Mouse (Mus musculus) neural tube, embryonic 11.5 days (tissue): ENCODE results near the gene Mapk6. TPM values are rescaled to one million over a fixed set of nuclear protein-coding genes. Genes with fewer than 3 reads are reported as not detected.

Experiments
- ATAC-seq: fragments of 200-750 bp; cut with Nextera tagmentation; 2 replicates; pipeline ENCODE4 v1.8.0; 2017; ENCODE audit warnings: moderate number of reproducible peaks, mild to moderate bottlenecking, moderate TSS enrichment, moderate library complexity; ENCODE audit not compliant: insufficient read depth, low FRiP score, low TSS enrichment
- DNase-seq: peaks from one replicate; pipeline ENCODE4 v3.0.0-alpha.2; 2015; ENCODE audit warnings: low spot score
- H3K27ac ChIP-seq: fragments of 300-500 bp; sonication (generic); 2 replicates; pipeline ENCODE4 v1.5.1; 2014; ENCODE audit warnings: low read depth, mild to moderate bottlenecking, low read length
- H3K27me3 ChIP-seq: fragments of 300-500 bp; sonication (generic); 2 replicates; pipeline ENCODE4 v1.6.1; 2014; ENCODE audit warnings: mild to moderate bottlenecking, low read length, mixed read lengths; ENCODE audit not compliant: control insufficient read depth, insufficient read depth
- H3K36me3 ChIP-seq: fragments of 300-500 bp; sonication (generic); 2 replicates; pipeline ENCODE4 v1.6.1; 2014; ENCODE audit warnings: mild to moderate bottlenecking, low read length, moderate library complexity, mixed read lengths; ENCODE audit not compliant: control insufficient read depth, insufficient read depth
- H3K4me1 ChIP-seq: fragments of 300-500 bp; sonication (generic); 2 replicates; pipeline ENCODE4 v1.6.1; 2014; ENCODE audit warnings: low read length, mixed read lengths; ENCODE audit not compliant: control insufficient read depth, insufficient read depth
- H3K4me2 ChIP-seq: fragments of 300-500 bp; sonication (generic); 2 replicates; pipeline ENCODE4 v1.6.1; 2014; ENCODE audit warnings: low read depth, mild to moderate bottlenecking, moderate library complexity
- H3K4me3 ChIP-seq: fragments of 300-500 bp; sonication (generic); 2 replicates; pipeline ENCODE4 v1.5.1; 2014; ENCODE audit warnings: low read depth, low read length
- H3K9ac ChIP-seq: fragments of 300-500 bp; sonication (generic); 2 replicates; pipeline ENCODE4 v1.6.1; 2014; ENCODE audit warnings: mild to moderate bottlenecking, low read length
- H3K9me3 ChIP-seq: fragments of 300-500 bp; sonication (generic); 2 replicates; pipeline ENCODE4 v1.6.1; 2016; ENCODE audit warnings: low read length; ENCODE audit not compliant: control insufficient read depth
- WGBS: fragments of 180-500 bp; shearing (Covaris S2); extraction: QIAGEN DNeasy Blood & Tissue Kit; methylation state at CpG from one replicate; pipeline ENCODE4 v1.1.7; 2014; 5-methylcytosine and 5-hydroxymethylcytosine counted together
- polyA plus RNA-seq: library from polyadenylated mRNA; unstranded; fragments of >200 nt; fragmentation: Nextera tagmentation; extraction: Ambion mirVana; gene quantifications from 2 replicates; pipeline ENCODE4 v1.2.1, GENCODE M21; 2014

The Mapk6 gene
- polyA plus RNA-seq, 1 experiment from 2014 or later: 213 TPM

DNA sequence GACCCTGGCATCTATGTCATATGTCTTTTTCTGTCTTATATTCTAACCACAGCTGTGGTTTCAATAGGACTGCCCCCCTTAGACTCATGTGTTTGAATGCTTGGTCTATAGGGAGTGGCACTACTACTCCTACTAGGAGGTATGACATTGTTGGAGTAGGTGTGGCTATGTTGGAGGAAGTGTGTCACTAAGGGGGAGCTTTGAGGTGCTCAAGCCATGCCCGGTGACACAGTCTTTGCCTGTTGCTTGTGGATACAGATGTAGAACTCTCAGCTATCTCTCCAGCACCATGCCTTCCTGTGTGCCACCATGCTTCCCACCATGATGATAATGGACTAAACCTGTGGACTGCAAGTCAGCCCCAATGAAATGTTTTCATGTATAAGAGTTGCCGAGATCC, 19.2 kb upstream of the Mapk6 start:
- Histone ChIP-seq H3K4me3 (no peak overlapping the region), H3K4me1 (peaks cover 7% of the 10 kb centered on the region), H3K4me2 (no peak overlapping the region), H3K27ac (no peak overlapping the region), H3K36me3 (no peaks in the 10 kb centered on the region), H3K9ac (no peak overlapping the region), H3K9me3 (no peaks in the 10 kb centered on the region), H3K27me3 (no peaks in the 10 kb centered on the region)
- DNase-seq (no peak), ATAC-seq (no peak)
- WGBS: 91% methylated on average over 2 of the region's 2 CpGs

DNA sequence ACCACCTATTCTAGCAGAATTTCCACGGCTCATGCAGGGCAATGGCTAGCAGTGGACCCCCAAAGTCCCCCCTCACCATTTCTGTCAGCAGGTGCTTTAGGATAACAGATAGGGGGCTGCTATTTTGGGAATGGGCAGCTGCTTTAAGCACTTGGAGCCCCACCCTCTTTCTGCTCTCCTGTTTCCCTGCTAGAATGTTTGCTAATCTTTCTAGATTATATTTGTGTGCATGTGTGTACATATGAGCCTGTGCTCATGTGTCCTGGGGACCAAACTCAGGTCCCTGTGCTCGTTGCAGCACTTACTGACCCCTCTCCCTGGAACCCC, 18.4 kb upstream of the Mapk6 start:
- no peaks in the 10 kb centered on the region for H3K36me3 ChIP-seq
- no peak overlapping the region for H3K4me2 ChIP-seq
- H3K4me3 ChIP-seq: no peak overlapping the region
- peaks cover 7% of the 10 kb centered on the region for H3K4me1 ChIP-seq
- no peak for ATAC-seq
- no peaks in the 10 kb centered on the region for H3K27me3 ChIP-seq
- WGBS: 75% methylated on average over 2 of the region's 2 CpGs
- H3K9ac ChIP-seq: no peak overlapping the region
- H3K9me3 ChIP-seq: no peaks in the 10 kb centered on the region
- no peak for DNase-seq
- H3K27ac ChIP-seq: no peak overlapping the region

GRCm38 (mm10) chr9:75427366-75428273, 17.8 kb upstream of the Mapk6 start:
- Histone ChIP-seq H3K27ac (no peak overlapping the region), H3K4me1 (peaks cover 7% of the 10 kb centered on the region), H3K9me3 (no peaks in the 10 kb centered on the region), H3K36me3 (no peaks in the 10 kb centered on the region), H3K9ac (no peak overlapping the region), H3K4me3 (no peak overlapping the region), H3K4me2 (no peak overlapping the region), H3K27me3 (no peaks in the 10 kb centered on the region)
- DNase-seq (no peak), ATAC-seq (no peak)
- WGBS: 82% methylated on average over 9 of the region's 9 CpGs

- Histone ChIP-seq H3K9me3 (no peaks in the 10 kb centered on the region), H3K4me2 (no peak overlapping the region), H3K4me1 (peaks cover 7% of the 10 kb centered on the region), H3K36me3 (no peaks in the 10 kb centered on the region), H3K27me3 (no peaks in the 10 kb centered on the region), H3K9ac (no peak overlapping the region), H3K27ac (no peak overlapping the region), H3K4me3 (no peak overlapping the region)
- DNase-seq (no peak), ATAC-seq (no peak)
- WGBS: 83% methylated on average over 7 of the region's 7 CpGs
Measured at GRCm38 (mm10) chr9:75425796-75426391, 16.1 kb upstream of the Mapk6 start.

DNA sequence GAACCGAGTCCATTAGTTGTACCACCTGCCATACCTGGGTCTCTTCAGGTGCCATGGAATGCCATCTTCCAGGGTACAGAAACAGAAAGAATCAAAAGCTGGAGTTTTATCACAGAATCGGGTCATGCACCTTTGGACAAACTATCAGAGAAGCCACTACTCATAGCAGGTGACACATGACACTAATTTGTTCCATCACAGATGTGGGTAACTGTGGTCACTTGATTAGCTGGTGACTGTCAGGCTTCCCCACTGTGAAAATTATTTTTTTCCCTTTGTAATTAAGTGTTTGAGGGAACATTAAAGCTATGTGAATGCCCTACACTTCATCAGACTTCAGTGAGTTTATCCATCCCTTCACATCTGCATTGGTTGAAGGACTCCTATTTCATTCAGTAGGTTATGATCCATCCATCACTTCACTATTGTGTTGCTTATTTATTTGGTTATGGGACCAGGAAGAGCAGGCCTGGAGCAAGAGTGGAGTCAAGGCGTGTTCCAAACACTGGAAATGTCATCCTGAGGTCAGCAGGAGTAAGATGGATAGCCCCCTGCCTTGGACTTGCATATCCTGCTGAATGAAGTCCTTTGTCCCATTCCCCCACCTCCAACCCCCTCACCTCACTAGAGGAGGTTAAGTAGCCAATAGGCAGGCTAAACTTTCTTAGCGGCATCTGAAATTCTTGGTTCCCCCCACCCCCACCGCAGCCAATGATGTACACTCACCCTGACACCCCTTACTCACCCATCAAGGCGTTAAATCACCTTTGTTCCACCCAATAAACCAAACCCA, 14.7 kb upstream of the Mapk6 start:
- Histone ChIP-seq H3K9me3 (no peaks in the 10 kb centered on the region), H3K4me3 (no peak overlapping the region), H3K36me3 (no peaks in the 10 kb centered on the region), H3K4me1 (peaks cover 7% of the 10 kb centered on the region), H3K27me3 (no peaks in the 10 kb centered on the region), H3K27ac (no peak overlapping the region), H3K9ac (no peak overlapping the region), H3K4me2 (no peak overlapping the region)
- peak; percentile 52 for DNase-seq
- peak; percentile 86 for ATAC-seq
- WGBS: 37% methylated on average over 6 of the region's 6 CpGs

GRCm38 (mm10) chr9:75423683-75424082, 13.9 kb upstream of the Mapk6 start:
- DNase-seq (no peak), ATAC-seq (no peak)
- Histone ChIP-seq H3K4me1 (peaks cover 7% of the 10 kb centered on the region), H3K4me3 (no peak overlapping the region), H3K4me2 (no peak overlapping the region), H3K27me3 (no peaks in the 10 kb centered on the region), H3K27ac (no peak overlapping the region), H3K9ac (no peak overlapping the region), H3K9me3 (no peaks in the 10 kb centered on the region), H3K36me3 (no peaks in the 10 kb centered on the region)
- 68% methylated on average over 5 of the region's 5 CpGs for WGBS

DNA sequence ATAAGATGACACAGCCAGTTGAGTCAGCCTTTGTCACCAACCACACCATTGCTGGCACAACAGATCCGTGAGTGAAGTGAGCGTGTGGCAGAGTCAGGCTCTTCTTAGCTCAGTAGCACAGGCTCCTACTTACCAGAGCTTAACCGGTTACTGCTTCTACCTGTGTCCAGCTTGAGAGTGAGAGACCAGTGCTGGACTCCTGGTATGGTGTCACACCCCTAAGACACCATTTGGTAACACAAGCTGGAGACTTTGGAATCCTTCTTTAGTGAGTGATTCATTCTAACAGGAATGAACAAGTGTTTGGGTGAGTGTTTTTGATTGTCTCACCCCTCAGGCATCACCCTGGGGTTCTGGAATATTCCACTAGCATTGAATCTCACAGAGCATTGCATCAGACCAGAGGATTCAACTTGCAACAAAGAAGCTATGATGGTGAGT, 12.5 kb upstream of the Mapk6 start:
- H3K4me2 ChIP-seq: no peak overlapping the region
- H3K27ac ChIP-seq: no peak overlapping the region
- 92% methylated on average over 3 of the region's 3 CpGs for WGBS
- ATAC-seq (no peak), DNase-seq (no peak)
- H3K36me3 ChIP-seq: no peaks in the 10 kb centered on the region
- no peaks in the 10 kb centered on the region for H3K9me3 ChIP-seq
- no peak overlapping the region for H3K9ac ChIP-seq
- no peaks in the 10 kb centered on the region for H3K27me3 ChIP-seq
- peaks cover 7% of the 10 kb centered on the region for H3K4me1 ChIP-seq
- no peak overlapping the region for H3K4me3 ChIP-seq

- Histone ChIP-seq H3K4me1 (peaks cover 3% of the 10 kb centered on the region; the same call in 1 of the 2 replicates), H3K9me3 (no peaks in the 10 kb centered on the region), H3K36me3 (no peaks in the 10 kb centered on the region), H3K9ac (no peak overlapping the region), H3K27me3 (no peaks in the 10 kb centered on the region), H3K4me3 (no peak overlapping the region), H3K27ac (no peak overlapping the region), H3K4me2 (no peak overlapping the region)
- 45% methylated on average over 5 of the region's 5 CpGs for WGBS
- DNase-seq (no peak), ATAC-seq (no peak)
Measured at GRCm38 (mm10) chr9:75414204-75414603, 4.4 kb upstream of the Mapk6 start.
